Mouse (Mus musculus) neural tube, embryonic 15.5 days (tissue): ENCODE measurements around the gene Capn2. TPM values are rescaled to one million over a fixed set of nuclear protein-coding genes. Genes with fewer than 3 reads are reported as not detected.

Experiments used
- ATAC-seq: fragments of 200-750 bp; cut with Nextera tagmentation; 2 replicates; pipeline ENCODE4 v1.8.0; 2017; ENCODE audit warnings: mild to moderate bottlenecking, moderate TSS enrichment, moderate library complexity; ENCODE audit not compliant: low FRiP score
- H3K27ac ChIP-seq: fragments of 300-500 bp; sonication (generic); replicated peaks from 2 replicates; pipeline ENCODE4 v1.5.1; 2015; ENCODE audit warnings: mild to moderate bottlenecking, inconsistent platforms
- H3K27me3 ChIP-seq: fragments of 300-500 bp; sonication (generic); replicated peaks from 2 replicates; pipeline ENCODE4 v1.6.1; 2015; ENCODE audit warnings: inconsistent platforms
- H3K36me3 ChIP-seq: fragments of 300-500 bp; sonication (generic); 2 replicates; pipeline ENCODE4 v1.6.1; 2015; ENCODE audit warnings: inconsistent platforms
- H3K4me1 ChIP-seq: fragments of 300-500 bp; sonication (generic); 2 replicates; pipeline ENCODE4 v1.6.1; 2015; ENCODE audit warnings: inconsistent platforms
- H3K4me2 ChIP-seq: fragments of 300-500 bp; sonication (generic); 2 replicates; pipeline ENCODE4 v1.6.1; 2015; ENCODE audit warnings: inconsistent platforms, mild to moderate bottlenecking, moderate library complexity
- H3K4me3 ChIP-seq: fragments of 300-500 bp; sonication (generic); replicated peaks from 2 replicates; pipeline ENCODE4 v1.5.1; 2015; ENCODE audit warnings: mild to moderate bottlenecking, inconsistent platforms
- H3K9ac ChIP-seq: fragments of 300-500 bp; sonication (generic); replicated peaks from 2 replicates; pipeline ENCODE4 v1.6.1; 2015; ENCODE audit warnings: mild to moderate bottlenecking, inconsistent platforms
- H3K9me3 ChIP-seq: fragments of 300-500 bp; sonication (generic); replicated peaks from 2 replicates; pipeline ENCODE4 v1.6.1; 2016; ENCODE audit warnings: inconsistent platforms
- whole genome bisulfite sequencing: fragments of 180-500 bp; shearing (Covaris S2); methylation state at CpG from one replicate; pipeline ENCODE4 v1.1.7; 2015; ENCODE audit warnings: mixed read lengths; 5-methylcytosine and 5-hydroxymethylcytosine counted together
- polyA plus RNA-seq: library from polyadenylated mRNA; unstranded; fragments of >200 nt; fragmentation: Nextera tagmentation; extraction: Ambion mirVana; gene quantifications from 2 replicates; pipeline ENCODE4 v1.2.1, GENCODE M21; 2015

Gene Capn2
- polyA plus RNA-seq, 1 experiment from 2014 or later: 95.3 TPM

DNA sequence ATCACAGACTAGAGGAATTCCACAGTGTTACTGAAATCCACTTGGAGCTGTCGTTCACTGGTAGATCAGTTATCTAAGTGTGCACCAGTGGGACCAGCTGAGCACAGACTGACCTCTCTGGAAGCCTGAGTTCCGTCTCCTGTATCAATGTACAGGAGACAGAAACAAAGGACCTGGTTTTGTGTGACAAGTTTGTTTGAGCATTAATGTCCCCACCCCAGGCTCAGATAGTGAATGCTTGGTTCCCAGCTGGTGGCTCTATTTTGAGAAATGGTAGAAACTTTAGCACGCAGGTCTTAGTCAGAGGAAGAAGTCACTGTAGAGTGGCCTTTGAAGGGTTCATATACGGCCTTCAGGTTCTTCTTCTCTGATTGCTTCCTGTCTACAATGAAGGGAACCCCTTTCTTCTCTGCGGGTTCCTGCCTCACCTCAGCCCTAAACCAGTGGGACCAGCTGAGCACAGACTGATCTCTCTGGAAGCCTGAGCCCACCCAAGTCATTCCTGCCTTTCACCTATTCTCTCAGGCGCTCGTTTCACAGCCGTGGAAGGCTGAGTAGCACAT, 3.6 kb upstream of the Capn2 start:
- H3K36me3 ChIP-seq: no peaks in the 10 kb centered on the region
- peaks cover 16% of the 10 kb centered on the region for H3K4me1 ChIP-seq
- no peak for ATAC-seq
- no peak overlapping the region for H3K27ac ChIP-seq
- no peak overlapping the region for H3K4me3 ChIP-seq
- WGBS: 77% methylated on average over 8 of the region's 8 CpGs
- H3K27me3 ChIP-seq: peaks cover 9% of the 10 kb centered on the region
- H3K9me3 ChIP-seq: no peaks in the 10 kb centered on the region
- no peak overlapping the region for H3K9ac ChIP-seq
- H3K4me2 ChIP-seq: no peak overlapping the region

DNA sequence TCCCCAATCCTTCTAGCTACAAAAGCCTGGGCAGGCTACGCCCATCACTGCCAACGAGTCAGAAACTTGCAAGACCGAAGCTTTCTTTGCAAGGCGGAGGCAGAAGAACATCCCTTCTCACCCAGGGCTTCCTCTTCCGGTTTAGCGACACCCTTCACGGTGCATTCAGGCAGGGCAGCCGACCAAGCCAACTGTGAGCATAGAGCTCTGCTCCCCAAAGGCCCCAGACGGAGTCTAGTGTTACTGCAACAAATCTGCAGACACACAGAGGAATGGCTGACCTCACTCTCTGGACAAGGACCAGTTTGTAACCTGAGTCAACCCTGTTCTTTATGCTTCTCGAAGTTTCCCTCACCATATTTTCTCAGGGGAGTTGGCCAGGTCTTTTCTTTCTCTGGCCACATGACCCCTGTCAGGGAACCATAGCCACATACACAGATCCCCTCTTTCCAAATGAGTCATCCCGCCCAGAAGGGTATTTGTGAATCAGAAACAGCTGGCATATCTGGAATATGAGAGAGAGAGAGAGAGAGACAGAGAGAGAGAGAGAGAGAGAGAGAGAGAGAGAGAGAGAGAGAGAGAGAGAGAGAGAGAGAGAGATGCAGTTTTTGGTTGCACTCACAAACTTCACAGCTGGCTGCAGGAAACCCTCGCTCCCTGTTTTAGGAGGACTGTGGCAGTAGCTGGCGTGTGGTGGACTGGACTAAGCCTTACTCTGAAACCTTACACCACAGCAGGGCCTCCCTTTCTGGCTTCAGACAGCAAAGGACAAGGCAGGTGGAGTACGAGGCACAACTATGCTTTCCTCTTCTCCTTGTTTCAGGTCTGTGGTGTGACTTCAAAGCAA, 2.9 kb upstream of the Capn2 start:
- H3K9me3 ChIP-seq: no peaks in the 10 kb centered on the region
- peak overlapping the region; percentile 13; the same call in 1 of the 2 replicates for H3K27ac ChIP-seq
- no peak for ATAC-seq
- H3K27me3 ChIP-seq: peaks cover 9% of the 10 kb centered on the region
- no peak overlapping the region for H3K9ac ChIP-seq
- no peak overlapping the region for H3K4me3 ChIP-seq
- no peaks in the 10 kb centered on the region for H3K36me3 ChIP-seq
- peaks cover 23% of the 10 kb centered on the region for H3K4me1 ChIP-seq
- WGBS: 35% methylated on average over 14 of the region's 14 CpGs
- peak overlapping the region; percentile 1; the same call in 1 of the 2 replicates for H3K4me2 ChIP-seq

DNA sequence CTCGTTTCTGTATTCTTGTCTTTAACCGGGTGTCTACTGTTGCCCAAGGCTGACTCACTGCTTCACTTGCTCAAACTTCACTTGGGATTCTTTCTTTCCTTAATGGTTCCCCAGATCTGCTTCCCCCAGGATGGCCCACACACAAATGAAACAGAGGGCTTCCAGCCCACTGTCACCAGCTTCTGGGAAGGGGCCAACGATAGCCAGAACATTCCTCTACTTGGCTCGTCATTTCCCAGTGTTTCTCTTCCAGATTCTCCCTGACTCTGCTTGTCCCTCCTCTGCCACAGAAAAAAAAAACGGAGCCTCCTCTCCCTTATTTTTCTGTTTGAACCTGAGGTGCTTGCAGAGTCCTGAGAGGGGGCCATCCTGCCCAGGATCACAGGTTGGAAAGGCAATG, 1.9 kb upstream of the Capn2 start:
- H3K9ac ChIP-seq: no peak overlapping the region
- peaks cover 32% of the 10 kb centered on the region for H3K4me1 ChIP-seq
- no peak overlapping the region for H3K27ac ChIP-seq
- 80% methylated on average over 5 of the region's 5 CpGs for WGBS
- peaks cover 9% of the 10 kb centered on the region for H3K27me3 ChIP-seq
- H3K4me2 ChIP-seq: no peak overlapping the region
- no peak for ATAC-seq
- no peak overlapping the region for H3K4me3 ChIP-seq
- H3K9me3 ChIP-seq: no peaks in the 10 kb centered on the region
- no peaks in the 10 kb centered on the region; the same call in 1 of the 2 replicates for H3K36me3 ChIP-seq

- Histone ChIP-seq H3K9ac (no peak overlapping the region), H3K27me3 (peaks cover 9% of the 10 kb centered on the region), H3K4me1 (peaks cover 32% of the 10 kb centered on the region), H3K4me2 (no peak overlapping the region), H3K4me3 (no peak overlapping the region), H3K36me3 (no peaks in the 10 kb centered on the region; the same call in 1 of the 2 replicates), H3K27ac (no peak overlapping the region), H3K9me3 (no peaks in the 10 kb centered on the region)
- ATAC-seq: no peak
- WGBS: 90% methylated on average over 6 of the region's 6 CpGs
Observed at GRCm38 (mm10) chr1:182518811-182519210, 1.4 kb upstream of the Capn2 start.

DNA sequence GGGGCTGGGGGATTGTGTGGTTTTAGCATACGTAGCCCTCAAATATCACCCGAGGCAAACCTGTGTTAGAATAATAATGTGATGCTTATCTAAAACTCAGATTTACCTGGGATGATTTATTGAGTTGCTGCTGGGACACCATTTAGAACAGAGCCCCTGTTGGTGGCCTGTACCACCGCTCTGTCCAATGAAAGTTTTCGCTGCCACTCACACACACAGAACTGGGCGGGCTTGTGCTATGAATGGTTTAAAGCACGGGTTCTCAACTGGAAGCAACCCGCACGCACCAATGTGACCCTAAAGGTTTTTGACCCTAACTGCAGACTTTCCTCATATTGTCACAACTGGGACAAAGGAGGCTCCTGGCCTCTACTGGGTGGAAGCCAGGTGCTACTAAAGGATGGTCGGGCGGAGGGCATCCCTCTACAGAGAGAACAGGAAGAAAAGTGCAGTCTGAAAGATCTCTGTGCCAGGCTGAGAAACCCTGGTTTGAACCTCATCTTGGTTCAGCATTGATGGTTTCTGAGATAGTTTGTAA, 804 bp upstream of the Capn2 start:
- no peaks in the 10 kb centered on the region for H3K9me3 ChIP-seq
- H3K27ac ChIP-seq: no peak overlapping the region
- H3K4me3 ChIP-seq: 0 out of 2 replicates have a peak overlapping the region, but pooled peaks have one; percentile 70
- peak overlapping the region; percentile 82 for H3K4me2 ChIP-seq
- ATAC-seq: no peak
- H3K4me1 ChIP-seq: peaks cover 33% of the 10 kb centered on the region
- 61% methylated on average over 10 of the region's 10 CpGs for WGBS
- H3K9ac ChIP-seq: no peak overlapping the region
- H3K36me3 ChIP-seq: no peaks in the 10 kb centered on the region; the same call in 1 of the 2 replicates
- peaks cover 9% of the 10 kb centered on the region for H3K27me3 ChIP-seq

- H3K36me3 ChIP-seq: no peaks in the 10 kb centered on the region; the same call in none of the 2 replicates
- 0% methylated on average over 10 of the region's 10 CpGs for WGBS
- no peaks in the 10 kb centered on the region for H3K9me3 ChIP-seq
- peaks cover 36% of the 10 kb centered on the region for H3K4me1 ChIP-seq
- peak overlapping the region; percentile 85 for H3K27ac ChIP-seq
- peak overlapping the region; percentile 70 for H3K4me3 ChIP-seq
- H3K9ac ChIP-seq: peak overlapping the region; percentile 82
- peaks cover 9% of the 10 kb centered on the region for H3K27me3 ChIP-seq
- peak overlapping the region; percentile 82 for H3K4me2 ChIP-seq
- ATAC-seq: peak; percentile 25; the same call in 1 of the 2 replicates
Observed at GRCm38 (mm10) chr1:182517677-182518011, 236 bp upstream of the Capn2 start.

- 82% methylated on average over 10 of the region's 10 CpGs for WGBS
- Histone ChIP-seq H3K4me3 (no peak overlapping the region), H3K4me2 (peak overlapping the region; percentile 82), H3K36me3 (peaks cover 25% of the 10 kb centered on the region), H3K27me3 (peaks cover 9% of the 10 kb centered on the region), H3K9me3 (no peaks in the 10 kb centered on the region), H3K4me1 (peaks cover 33% of the 10 kb centered on the region), H3K9ac (no peak overlapping the region), H3K27ac (no peak overlapping the region)
- ATAC-seq: no peak
Observed at GRCm38 (mm10) chr1:182514803-182515590, 2.4 kb downstream of the Capn2 start.

DNA sequence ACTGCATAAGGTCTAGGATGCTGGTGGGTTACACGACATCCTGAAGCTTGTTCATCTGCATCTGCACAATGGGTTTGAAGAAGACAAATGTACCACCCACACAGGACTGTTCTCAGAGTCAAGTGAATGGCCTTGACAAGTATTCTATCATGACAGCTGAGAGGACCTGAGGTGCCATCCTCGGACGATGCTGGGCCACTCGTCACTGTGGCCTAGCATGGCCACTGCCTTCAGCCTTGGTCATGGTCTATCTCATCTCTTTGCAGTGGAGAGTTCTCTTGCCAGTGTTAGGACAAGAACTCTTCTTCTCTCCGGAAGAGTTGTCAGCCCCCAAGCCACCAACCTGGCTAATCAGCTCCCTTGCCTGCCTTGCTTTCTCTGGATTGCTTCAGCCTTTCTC, 3.7 kb downstream of the Capn2 start:
- Histone ChIP-seq H3K4me2 (no peak overlapping the region), H3K9ac (no peak overlapping the region), H3K9me3 (no peaks in the 10 kb centered on the region), H3K27ac (no peak overlapping the region), H3K4me3 (no peak overlapping the region), H3K27me3 (peaks cover 6% of the 10 kb centered on the region), H3K36me3 (peaks cover 33% of the 10 kb centered on the region), H3K4me1 (peaks cover 30% of the 10 kb centered on the region)
- ATAC-seq: no peak
- whole genome bisulfite sequencing: 89% methylated on average over 5 of the region's 5 CpGs

- H3K36me3 ChIP-seq: peaks cover 35% of the 10 kb centered on the region
- H3K4me1 ChIP-seq: peaks cover 30% of the 10 kb centered on the region
- ATAC-seq: no peak
- no peaks in the 10 kb centered on the region for H3K27me3 ChIP-seq
- no peak overlapping the region for H3K4me2 ChIP-seq
- 94% methylated on average over 5 of the region's 5 CpGs for WGBS
- H3K27ac ChIP-seq: no peak overlapping the region
- H3K9me3 ChIP-seq: no peaks in the 10 kb centered on the region
- no peak overlapping the region for H3K4me3 ChIP-seq
- no peak overlapping the region for H3K9ac ChIP-seq
Observed at GRCm38 (mm10) chr1:182512901-182513410, 4.5 kb downstream of the Capn2 start.

DNA sequence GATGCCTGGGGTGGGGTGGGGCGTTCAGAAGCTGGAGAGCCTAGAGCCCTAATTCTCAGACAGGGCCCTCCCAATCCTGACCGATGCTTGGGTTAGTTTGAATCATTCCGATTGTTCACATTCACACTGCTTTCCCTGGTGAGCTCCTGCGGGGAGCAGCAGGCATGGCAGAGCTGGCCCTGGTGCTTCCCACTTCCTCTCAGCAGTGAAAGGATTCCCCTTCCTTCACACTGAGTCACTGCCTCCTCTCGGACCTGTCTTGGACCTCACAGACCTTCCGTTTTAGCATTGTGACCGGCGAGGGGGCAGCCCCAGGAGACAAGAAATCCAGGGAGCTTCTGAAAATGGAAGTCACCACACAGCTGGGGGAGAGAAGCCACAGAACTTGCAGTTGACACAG, 5.6 kb downstream of the Capn2 start:
- WGBS: 83% methylated on average over 8 of the region's 8 CpGs
- no peak for ATAC-seq
- peaks cover 27% of the 10 kb centered on the region for H3K4me1 ChIP-seq
- peaks cover 35% of the 10 kb centered on the region for H3K36me3 ChIP-seq
- no peaks in the 10 kb centered on the region for H3K9me3 ChIP-seq
- H3K27me3 ChIP-seq: no peaks in the 10 kb centered on the region
- H3K4me2 ChIP-seq: no peak overlapping the region
- H3K4me3 ChIP-seq: no peak overlapping the region
- H3K27ac ChIP-seq: no peak overlapping the region
- H3K9ac ChIP-seq: no peak overlapping the region

DNA sequence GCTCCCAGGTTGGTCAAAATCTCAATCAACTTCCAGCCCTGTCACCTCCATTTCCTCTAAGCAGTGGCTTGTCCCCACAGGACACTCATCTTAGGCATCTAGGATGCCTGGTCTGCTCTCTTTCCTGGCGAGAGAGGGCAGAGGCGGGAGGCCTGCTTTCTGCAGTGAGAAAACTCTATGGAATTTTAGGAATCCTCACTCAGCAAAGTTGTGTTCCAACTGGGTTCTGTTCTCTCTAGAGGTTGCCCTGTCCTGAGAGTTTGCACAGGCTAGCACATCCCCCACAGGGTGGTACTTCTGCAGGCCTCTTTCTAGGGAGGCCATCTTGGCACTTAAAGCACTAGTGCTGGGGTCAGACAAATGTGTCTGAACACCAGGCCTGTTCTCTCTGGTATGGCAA, 6.3 kb downstream of the Capn2 start:
- 83% methylated on average over 2 of the region's 2 CpGs for WGBS
- ATAC-seq: no peak
- peaks cover 21% of the 10 kb centered on the region for H3K4me1 ChIP-seq
- peaks cover 35% of the 10 kb centered on the region for H3K36me3 ChIP-seq
- H3K4me2 ChIP-seq: no peak overlapping the region
- H3K27ac ChIP-seq: no peak overlapping the region
- no peak overlapping the region for H3K4me3 ChIP-seq
- H3K27me3 ChIP-seq: no peaks in the 10 kb centered on the region
- H3K9me3 ChIP-seq: no peaks in the 10 kb centered on the region
- H3K9ac ChIP-seq: no peak overlapping the region
